Mouse (Mus musculus): ENCODE results near the gene Tbcd.

DNA sequence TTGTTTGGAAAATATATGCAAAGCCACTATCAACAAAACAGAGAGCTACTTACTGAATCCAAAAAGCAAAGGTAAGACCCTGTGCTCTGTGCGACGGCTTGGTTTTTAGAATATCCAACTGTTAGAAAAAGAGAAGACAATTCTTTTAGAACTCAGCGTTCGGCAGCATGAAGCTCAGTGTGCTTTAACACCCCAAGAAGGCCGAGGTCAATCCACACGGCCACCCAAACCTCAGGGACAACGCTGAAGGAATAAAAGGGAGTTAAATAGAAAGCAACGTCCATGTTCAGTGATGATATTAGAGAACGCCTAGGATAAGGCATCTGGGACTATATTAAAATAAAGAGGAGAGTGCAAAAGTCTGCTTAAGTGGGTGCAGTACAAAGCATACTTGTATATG lies 199.8 kb downstream of the Tbcd start:
- no peak for TF ChIP-seq POLR2A (IDR thresholded peaks at IDR 0.05; ENCODE audit: borderline replicate concordance, insufficient read depth, low read length)
- no peak for TF ChIP-seq CTCF (IDR thresholded peaks at IDR 0.05; ENCODE audit: borderline replicate concordance, insufficient read depth, low read depth, low read length)

All from cerebellum, adult 2 months (tissue).